Mouse (Mus musculus): ENCODE measurements around the gene Tas2r135.

The Tas2r135 gene

GRCm38 (mm10) chr6:42373669-42374430 is 31.4 kb upstream of the Tas2r135 start:
- no peak for DNase-seq (ENCODE audit: low spot score in 2 of 2)

- DNase-seq (ENCODE audit: low spot score in 2 of 2) = no peak
These were observed 30.5 kb upstream of the Tas2r135 start for GRCm38 (mm10) chr6:42374701-42375100.

GRCm38 (mm10) chr6:42375131-42375530 is 30.1 kb upstream of the Tas2r135 start:
- no peak for DNase-seq (ENCODE audit: low spot score in 2 of 2)

- no peak for DNase-seq (ENCODE audit: low spot score in 2 of 2)
These were observed 29.2 kb upstream of the Tas2r135 start for GRCm38 (mm10) chr6:42376016-42376415.

- DNase-seq (ENCODE audit: low spot score in 2 of 2) = no peak
These were observed 28.7 kb upstream of the Tas2r135 start for GRCm38 (mm10) chr6:42376504-42377019.

- DNase-seq (ENCODE audit: low spot score in 2 of 2) = no peak
These were observed 28.0 kb upstream of the Tas2r135 start for GRCm38 (mm10) chr6:42377280-42377679.

GRCm38 (mm10) chr6:42379551-42379950 is 25.7 kb upstream of the Tas2r135 start:
- DNase-seq (ENCODE audit: low spot score in 2 of 2) = no peak

- peak in 1 of 2 experiments; percentile 44 for DNase-seq (ENCODE audit: low spot score in 2 of 2)
These were observed 24.7 kb upstream of the Tas2r135 start for GRCm38 (mm10) chr6:42380416-42381144.

GRCm38 (mm10) chr6:42381221-42381620 is 24.0 kb upstream of the Tas2r135 start:
- DNase-seq (ENCODE audit: low spot score in 2 of 2) = no peak

GRCm38 (mm10) chr6:42381916-42382381 is 23.3 kb upstream of the Tas2r135 start:
- no peak for DNase-seq (ENCODE audit: low spot score in 2 of 2)

- no peak for DNase-seq (ENCODE audit: low spot score in 2 of 2)
These were observed 21.9 kb upstream of the Tas2r135 start for GRCm38 (mm10) chr6:42383360-42383759.

GRCm38 (mm10) chr6:42385635-42386034 is 19.6 kb upstream of the Tas2r135 start:
- DNase-seq (ENCODE audit: low spot score in 2 of 2) = peak in 1 of 2 experiments; percentile 53

GRCm38 (mm10) chr6:42391796-42392330 is 13.4 kb upstream of the Tas2r135 start:
- no peak for DNase-seq (ENCODE audit: low spot score in 2 of 2)

GRCm38 (mm10) chr6:42395960-42396809 is 9.0 kb upstream of the Tas2r135 start:
- peak in 1 of 2 experiments; percentile 31 for DNase-seq (ENCODE audit: low spot score in 2 of 2)

GRCm38 (mm10) chr6:42397041-42397657 is 8.1 kb upstream of the Tas2r135 start:
- DNase-seq (ENCODE audit: low spot score in 2 of 2) = no peak

- DNase-seq (ENCODE audit: low spot score in 2 of 2) = no peak
These were observed 6.9 kb upstream of the Tas2r135 start for GRCm38 (mm10) chr6:42398285-42398684.

- DNase-seq (ENCODE audit: low spot score in 2 of 2) = no peak
These were observed 6.2 kb upstream of the Tas2r135 start for GRCm38 (mm10) chr6:42398998-42399397.

- DNase-seq (ENCODE audit: low spot score in 2 of 2) = no peak
These were observed 5.3 kb upstream of the Tas2r135 start, which contains the start of gene Tas2r143 for GRCm38 (mm10) chr6:42399938-42400337. Gene Tas2r143, plus strand, starts transcription at chr6:42400238.

- no peak for DNase-seq (ENCODE audit: low spot score in 2 of 2)
These were observed 14.2 kb downstream of the Tas2r135 start for GRCm38 (mm10) chr6:42419443-42419842.

- DNase-seq (ENCODE audit: low spot score in 2 of 2) = no peak
These were observed 16.2 kb downstream of the Tas2r135 start for GRCm38 (mm10) chr6:42421439-42421838.

- no peak for DNase-seq (ENCODE audit: low spot score in 2 of 2)
These were observed 19.2 kb downstream of the Tas2r135 start for GRCm38 (mm10) chr6:42424472-42424871.

Measured in left cerebral cortex, adult 9 months (tissue).